Mouse (Mus musculus): Measurements from ENCODE around the gene Ndufaf2. TPM values are rescaled to one million over a fixed set of nuclear protein-coding genes. Genes with fewer than 3 reads are reported as not detected.

The Ndufaf2 gene
- polyA plus RNA-seq, 1 experiment from 2014 or later = 65.3 TPM

DNA sequence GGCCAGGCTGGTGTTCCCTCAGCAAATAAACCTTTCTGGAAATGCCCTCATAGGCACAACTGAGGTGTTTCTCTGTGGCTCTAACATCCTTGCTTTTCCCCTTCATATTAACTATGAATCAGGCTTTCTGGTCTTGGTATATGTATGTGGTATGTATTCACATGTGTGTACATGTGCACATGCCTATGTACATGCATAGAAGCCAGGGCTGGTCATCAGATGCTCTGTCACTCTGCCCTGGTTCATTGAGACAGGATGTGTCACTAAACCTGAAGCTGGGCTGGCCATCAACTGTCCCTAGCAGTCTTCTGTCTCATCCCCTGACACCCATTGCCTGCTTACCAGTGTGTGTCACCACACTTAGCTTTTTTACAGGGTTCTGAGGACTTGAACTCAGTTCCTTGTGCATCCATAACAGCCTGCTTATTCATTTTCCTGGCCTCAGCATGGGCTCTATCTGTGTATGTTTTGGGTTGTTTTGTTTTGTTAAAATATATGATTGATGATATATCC, 26.4 kb upstream of the Ndufaf2 start:
- H3K36me3 ChIP-seq (ENCODE audit: control insufficient read depth, insufficient read depth, low read length) = peaks cover 8% of the 10 kb centered on the region
- no peak overlapping the region for H3K4me3 ChIP-seq (ENCODE audit: low read depth, low read length)
- H3K27ac ChIP-seq (ENCODE audit: low read depth, low read length) = no peak overlapping the region
- H3K27me3 ChIP-seq (ENCODE audit: control insufficient read depth, insufficient read depth, low read length) = no peaks in the 10 kb centered on the region
- no peak overlapping the region for H3K9ac ChIP-seq (ENCODE audit: low read depth, low read length)
- H3K9me3 ChIP-seq (replicated peaks; ENCODE audit: control insufficient read depth, low read length) = no peaks in the 10 kb centered on the region
- H3K4me1 ChIP-seq (ENCODE audit: control insufficient read depth, insufficient read depth, low read length) = no peaks in the 10 kb centered on the region
- no peak overlapping the region for H3K4me2 ChIP-seq
- ATAC-seq (replicated peaks; ENCODE audit: insufficient number of reproducible peaks, low FRiP score, low TSS enrichment) = no peak

DNA sequence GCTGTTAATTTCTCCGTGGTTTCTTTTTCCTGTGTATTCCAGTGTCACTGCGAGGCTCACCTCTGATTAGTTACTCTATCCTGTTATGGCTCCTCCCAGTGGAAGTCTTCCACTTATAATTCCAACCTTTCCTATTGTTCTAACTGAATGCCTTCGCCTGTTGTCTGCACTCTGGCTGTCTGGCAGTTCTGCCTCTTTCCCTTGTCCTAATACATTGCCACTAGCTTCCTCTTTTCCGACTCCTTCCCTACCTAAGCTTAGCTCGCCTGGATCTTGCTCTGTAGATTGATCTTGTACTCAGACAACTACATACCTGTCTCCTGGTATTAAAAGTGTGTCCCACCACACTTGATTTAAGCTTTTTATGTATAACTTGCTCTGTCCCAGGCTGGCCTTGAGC, 22.4 kb upstream of the Ndufaf2 start:
- 74% methylated on average over 5 of the region's 5 CpGs for WGBS (ENCODE audit: insufficient replicate concordance)
- Histone ChIP-seq H3K4me2 (no peak overlapping the region), H3K27ac (ENCODE audit: low read depth, low read length) (no peak overlapping the region), H3K4me1 (ENCODE audit: control insufficient read depth, insufficient read depth, low read length) (no peaks in the 10 kb centered on the region), H3K9ac (ENCODE audit: low read depth, low read length) (no peak overlapping the region), H3K27me3 (ENCODE audit: control insufficient read depth, insufficient read depth, low read length) (no peaks in the 10 kb centered on the region), H3K36me3 (ENCODE audit: control insufficient read depth, insufficient read depth, low read length) (peaks cover 8% of the 10 kb centered on the region), H3K9me3 (replicated peaks; ENCODE audit: control insufficient read depth, low read length) (no peaks in the 10 kb centered on the region), H3K4me3 (ENCODE audit: low read depth, low read length) (no peak overlapping the region)
- ATAC-seq (replicated peaks; ENCODE audit: insufficient number of reproducible peaks, low FRiP score, low TSS enrichment) = no peak

DNA sequence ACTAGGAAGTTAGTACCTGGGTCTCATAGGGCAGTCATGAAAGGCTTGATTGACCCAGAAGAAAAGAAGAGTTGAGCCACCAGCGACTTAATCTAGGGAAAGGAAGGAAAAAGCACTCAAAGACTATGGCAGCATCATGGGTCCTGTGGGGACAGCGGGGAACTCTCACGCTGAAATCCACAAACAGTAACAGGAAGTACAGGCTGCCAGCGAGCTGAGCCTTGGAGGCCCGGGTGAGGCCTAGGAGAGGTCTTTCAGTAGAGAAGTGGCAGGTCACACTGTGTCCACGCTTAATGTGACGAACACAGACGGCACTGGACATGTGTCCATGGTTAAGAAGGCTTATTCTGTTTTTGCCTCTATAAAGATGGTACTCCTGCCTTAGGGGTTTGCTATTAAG, 21.2 kb upstream of the Ndufaf2 start:
- peaks cover 5% of the 10 kb centered on the region; the same call in 1 of the 2 replicates for H3K36me3 ChIP-seq (ENCODE audit: control insufficient read depth, insufficient read depth, low read length)
- H3K4me1 ChIP-seq (ENCODE audit: control insufficient read depth, insufficient read depth, low read length) = no peaks in the 10 kb centered on the region
- H3K4me2 ChIP-seq = no peak overlapping the region
- 82% methylated on average over 8 of the region's 8 CpGs for WGBS (ENCODE audit: insufficient replicate concordance)
- H3K27me3 ChIP-seq (ENCODE audit: control insufficient read depth, insufficient read depth, low read length) = no peaks in the 10 kb centered on the region
- no peak overlapping the region for H3K9ac ChIP-seq (ENCODE audit: low read depth, low read length)
- ATAC-seq (replicated peaks; ENCODE audit: insufficient number of reproducible peaks, low FRiP score, low TSS enrichment) = no peak
- H3K4me3 ChIP-seq (ENCODE audit: low read depth, low read length) = no peak overlapping the region
- no peak overlapping the region for H3K27ac ChIP-seq (ENCODE audit: low read depth, low read length)
- H3K9me3 ChIP-seq (replicated peaks; ENCODE audit: control insufficient read depth, low read length) = no peaks in the 10 kb centered on the region

DNA sequence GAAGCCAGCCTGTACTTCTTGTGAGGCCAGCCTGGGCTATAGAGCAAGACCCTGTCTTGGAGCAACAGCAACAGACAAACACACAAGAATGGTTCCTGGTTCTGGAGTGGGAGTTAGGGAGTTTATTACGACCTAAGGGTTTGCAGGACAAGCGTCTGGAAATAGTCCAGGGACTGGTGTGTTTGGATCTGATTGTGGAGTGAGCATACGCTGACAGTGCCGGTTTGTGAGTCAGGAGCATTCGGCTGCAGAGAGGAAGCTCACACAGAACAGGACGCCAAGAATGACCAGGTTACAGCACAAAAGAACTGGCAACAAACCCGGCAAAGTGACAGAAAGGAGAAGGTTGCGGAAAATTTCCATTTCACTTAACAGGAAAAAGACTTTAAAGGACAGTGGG, 12.1 kb upstream of the Ndufaf2 start:
- H3K27ac ChIP-seq (ENCODE audit: low read depth, low read length) = no peak overlapping the region
- 76% methylated on average over 8 of the region's 8 CpGs for WGBS (ENCODE audit: insufficient replicate concordance)
- H3K9me3 ChIP-seq (replicated peaks; ENCODE audit: control insufficient read depth, low read length) = no peaks in the 10 kb centered on the region
- H3K36me3 ChIP-seq (ENCODE audit: control insufficient read depth, insufficient read depth, low read length) = peaks cover 2% of the 10 kb centered on the region; the same call in 1 of the 2 replicates
- no peak overlapping the region for H3K4me3 ChIP-seq (ENCODE audit: low read depth, low read length)
- no peak overlapping the region for H3K9ac ChIP-seq (ENCODE audit: low read depth, low read length)
- H3K4me1 ChIP-seq (ENCODE audit: control insufficient read depth, insufficient read depth, low read length) = no peaks in the 10 kb centered on the region
- no peak for ATAC-seq (replicated peaks; ENCODE audit: insufficient number of reproducible peaks, low FRiP score, low TSS enrichment)
- no peak overlapping the region for H3K4me2 ChIP-seq
- H3K27me3 ChIP-seq (ENCODE audit: control insufficient read depth, insufficient read depth, low read length) = no peaks in the 10 kb centered on the region

DNA sequence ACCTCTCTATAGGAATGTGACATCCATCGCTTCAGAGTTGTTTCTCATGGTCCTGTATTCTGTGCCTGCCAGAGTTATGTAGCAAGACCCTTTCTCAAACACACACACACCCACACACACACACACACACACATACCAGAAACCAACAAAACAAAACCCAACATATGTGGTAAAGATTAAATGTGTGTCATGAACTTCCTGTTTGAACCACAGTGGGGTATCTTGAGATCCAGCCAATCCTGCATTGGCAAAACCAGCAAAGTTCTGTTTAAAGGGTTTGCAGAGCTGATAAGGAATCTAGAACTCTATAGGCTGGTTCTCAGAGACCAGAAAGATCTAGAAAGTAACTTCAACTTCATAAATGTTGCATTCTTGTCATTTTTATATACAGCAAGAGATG, 11.6 kb upstream of the Ndufaf2 start:
- no peaks in the 10 kb centered on the region for H3K4me1 ChIP-seq (ENCODE audit: control insufficient read depth, insufficient read depth, low read length)
- no peaks in the 10 kb centered on the region for H3K9me3 ChIP-seq (replicated peaks; ENCODE audit: control insufficient read depth, low read length)
- H3K36me3 ChIP-seq (ENCODE audit: control insufficient read depth, insufficient read depth, low read length) = no peaks in the 10 kb centered on the region; the same call in 1 of the 2 replicates
- H3K4me3 ChIP-seq (ENCODE audit: low read depth, low read length) = no peak overlapping the region
- whole genome bisulfite sequencing (ENCODE audit: insufficient replicate concordance) = 92% methylated on average over 1 of the region's 1 CpGs
- no peak overlapping the region for H3K4me2 ChIP-seq
- no peaks in the 10 kb centered on the region for H3K27me3 ChIP-seq (ENCODE audit: control insufficient read depth, insufficient read depth, low read length)
- no peak for ATAC-seq (replicated peaks; ENCODE audit: insufficient number of reproducible peaks, low FRiP score, low TSS enrichment)
- no peak overlapping the region for H3K9ac ChIP-seq (ENCODE audit: low read depth, low read length)
- no peak overlapping the region for H3K27ac ChIP-seq (ENCODE audit: low read depth, low read length)

DNA sequence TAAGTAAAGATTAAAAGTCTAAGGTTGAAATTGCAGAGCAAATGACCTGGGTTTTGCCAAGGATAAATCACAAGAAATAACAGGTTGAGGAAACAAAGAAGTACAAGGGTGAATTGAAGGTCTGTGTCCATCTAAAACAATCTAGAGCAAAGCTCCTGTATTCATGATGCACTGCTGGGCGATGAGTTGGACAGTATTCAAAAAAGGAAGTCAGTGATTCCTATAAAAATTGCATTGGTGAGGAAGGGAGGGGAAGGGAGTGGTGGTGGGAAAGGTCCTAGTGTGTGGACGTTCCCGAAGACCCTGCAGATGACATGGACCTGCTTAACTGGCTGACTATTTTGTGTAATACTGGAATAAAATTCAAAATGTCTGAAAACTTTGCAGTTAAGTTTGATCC, 6.2 kb upstream of the Ndufaf2 start:
- Histone ChIP-seq H3K9me3 (replicated peaks; ENCODE audit: control insufficient read depth, low read length) (no peaks in the 10 kb centered on the region), H3K4me1 (ENCODE audit: control insufficient read depth, insufficient read depth, low read length) (peaks cover 2% of the 10 kb centered on the region; the same call in 1 of the 2 replicates), H3K36me3 (ENCODE audit: control insufficient read depth, insufficient read depth, low read length) (no peaks in the 10 kb centered on the region; the same call in 1 of the 2 replicates), H3K4me2 (no peak overlapping the region), H3K9ac (ENCODE audit: low read depth, low read length) (no peak overlapping the region), H3K4me3 (ENCODE audit: low read depth, low read length) (no peak overlapping the region), H3K27me3 (ENCODE audit: control insufficient read depth, insufficient read depth, low read length) (no peaks in the 10 kb centered on the region), H3K27ac (ENCODE audit: low read depth, low read length) (no peak overlapping the region)
- no peak for ATAC-seq (replicated peaks; ENCODE audit: insufficient number of reproducible peaks, low FRiP score, low TSS enrichment)
- WGBS (ENCODE audit: insufficient replicate concordance) = 91% methylated on average over 3 of the region's 3 CpGs

DNA sequence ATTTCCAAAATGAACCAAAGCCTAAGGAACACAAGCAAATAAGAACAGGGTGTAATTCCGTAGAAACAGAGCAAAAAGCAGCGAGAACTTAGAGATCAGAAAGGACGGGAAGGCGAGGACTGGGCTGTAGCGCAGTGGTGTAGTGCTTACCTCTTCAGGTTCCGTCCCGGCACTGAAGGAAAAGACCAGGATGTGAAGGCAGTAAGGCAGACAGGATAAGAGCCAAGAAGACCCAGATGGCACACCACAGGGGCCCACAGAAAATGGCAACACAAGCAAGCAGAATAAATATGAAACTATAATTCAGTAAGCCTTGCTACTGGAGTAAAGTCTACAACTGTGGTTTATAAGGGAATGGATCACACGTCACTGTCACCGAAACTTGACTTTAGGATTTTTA, 5.5 kb upstream of the Ndufaf2 start:
- Histone ChIP-seq H3K27ac (ENCODE audit: low read depth, low read length) (no peak overlapping the region), H3K27me3 (ENCODE audit: control insufficient read depth, insufficient read depth, low read length) (no peaks in the 10 kb centered on the region), H3K36me3 (ENCODE audit: control insufficient read depth, insufficient read depth, low read length) (no peaks in the 10 kb centered on the region), H3K9me3 (replicated peaks; ENCODE audit: control insufficient read depth, low read length) (no peaks in the 10 kb centered on the region), H3K4me2 (no peak overlapping the region), H3K4me1 (ENCODE audit: control insufficient read depth, insufficient read depth, low read length) (peaks cover 7% of the 10 kb centered on the region), H3K4me3 (ENCODE audit: low read depth, low read length) (no peak overlapping the region), H3K9ac (ENCODE audit: low read depth, low read length) (no peak overlapping the region)
- WGBS (ENCODE audit: insufficient replicate concordance) = 95% methylated on average over 9 of the region's 9 CpGs
- no peak for ATAC-seq (replicated peaks; ENCODE audit: insufficient number of reproducible peaks, low FRiP score, low TSS enrichment)

DNA sequence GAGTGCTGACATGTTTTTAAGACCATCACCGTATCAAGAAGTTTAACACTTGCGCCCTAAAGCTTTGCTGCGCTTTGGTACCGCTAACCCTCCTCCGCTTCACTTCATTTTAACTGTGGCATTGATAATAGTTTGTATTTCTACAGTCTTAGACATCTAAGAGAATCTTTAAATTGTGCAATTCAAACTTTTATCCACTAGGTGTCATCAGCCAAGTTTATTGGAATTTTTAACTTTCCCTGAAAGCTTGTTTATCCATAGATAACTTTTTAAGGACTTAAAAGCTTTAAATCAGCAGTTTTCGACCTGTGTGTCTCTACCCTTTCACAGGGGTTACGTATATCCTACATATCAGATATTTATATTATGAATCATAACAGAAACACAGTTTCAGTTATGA, 1.5 kb upstream of the Ndufaf2 start:
- H3K27me3 ChIP-seq (ENCODE audit: control insufficient read depth, insufficient read depth, low read length) = no peaks in the 10 kb centered on the region
- ATAC-seq (replicated peaks; ENCODE audit: insufficient number of reproducible peaks, low FRiP score, low TSS enrichment) = no peak
- no peak overlapping the region for H3K4me3 ChIP-seq (ENCODE audit: low read depth, low read length)
- peaks cover 8% of the 10 kb centered on the region for H3K4me1 ChIP-seq (ENCODE audit: control insufficient read depth, insufficient read depth, low read length)
- H3K36me3 ChIP-seq (ENCODE audit: control insufficient read depth, insufficient read depth, low read length) = no peaks in the 10 kb centered on the region
- WGBS (ENCODE audit: insufficient replicate concordance) = 62% methylated on average over 7 of the region's 7 CpGs
- no peaks in the 10 kb centered on the region for H3K9me3 ChIP-seq (replicated peaks; ENCODE audit: control insufficient read depth, low read length)
- H3K9ac ChIP-seq (ENCODE audit: low read depth, low read length) = no peak overlapping the region
- H3K4me2 ChIP-seq = no peak overlapping the region
- H3K27ac ChIP-seq (ENCODE audit: low read depth, low read length) = no peak overlapping the region

DNA sequence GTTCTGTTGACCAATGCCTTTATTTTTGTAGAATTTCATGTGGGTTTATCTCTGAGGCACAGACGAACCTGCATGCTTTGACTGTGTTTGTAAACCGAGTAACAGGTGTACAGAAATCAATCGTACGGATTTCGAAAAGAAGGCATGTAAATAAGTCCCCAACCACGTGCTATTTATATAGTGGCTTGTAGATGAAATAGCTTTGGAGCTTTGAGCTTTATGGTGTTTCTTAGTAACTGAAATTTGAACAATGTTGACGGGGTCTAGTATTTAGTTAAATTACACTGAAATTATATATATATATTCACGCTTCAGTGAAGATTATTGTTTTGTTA, 785 bp upstream of the Ndufaf2 start:
- peak overlapping the region; percentile 78 for H3K9ac ChIP-seq (ENCODE audit: low read depth, low read length)
- 5% methylated on average over 8 of the region's 8 CpGs for WGBS (ENCODE audit: insufficient replicate concordance)
- no peaks in the 10 kb centered on the region for H3K36me3 ChIP-seq (ENCODE audit: control insufficient read depth, insufficient read depth, low read length)
- no peaks in the 10 kb centered on the region for H3K9me3 ChIP-seq (replicated peaks; ENCODE audit: control insufficient read depth, low read length)
- H3K27ac ChIP-seq (ENCODE audit: low read depth, low read length) = no peak overlapping the region
- H3K4me1 ChIP-seq (ENCODE audit: control insufficient read depth, insufficient read depth, low read length) = peaks cover 8% of the 10 kb centered on the region
- H3K27me3 ChIP-seq (ENCODE audit: control insufficient read depth, insufficient read depth, low read length) = no peaks in the 10 kb centered on the region
- ATAC-seq (replicated peaks; ENCODE audit: insufficient number of reproducible peaks, low FRiP score, low TSS enrichment) = no peak
- peak overlapping the region; percentile 97 for H3K4me3 ChIP-seq (ENCODE audit: low read depth, low read length)
- peak overlapping the region; percentile 89 for H3K4me2 ChIP-seq

Measured in heart, embryonic 11.5 days (tissue).